Mouse (Mus musculus): ENCODE measurements at regions not wholly inside any gene's neighbourhood (a gene's known extent, or its start where the extent isn't known, plus 50 kb on each side); places are given as distances from the start of the nearest gene placed in this dataset.
A peak's percentile ranks its signal among the peaks of the same experiment; 100 is the strongest.

DNA sequence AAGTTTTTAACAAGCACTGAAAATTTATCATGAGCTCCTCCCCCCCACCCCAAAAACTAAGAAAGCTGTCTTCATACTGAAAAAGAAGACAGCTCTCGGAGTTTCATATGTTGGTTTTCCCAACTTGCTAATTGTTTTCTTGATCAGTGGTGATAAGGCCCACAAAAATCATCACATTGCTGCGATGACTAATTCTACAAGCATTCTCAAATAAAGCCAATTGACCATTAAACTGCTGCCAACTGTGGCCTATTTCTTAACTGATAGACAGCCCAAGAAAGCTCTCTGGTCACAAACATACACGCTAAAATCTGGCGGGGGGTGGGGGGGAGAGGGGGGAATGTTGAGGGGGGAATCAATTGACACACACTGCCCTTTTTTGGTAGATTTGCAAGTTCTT lies 345.0 kb upstream of the Acvr2a start:
- H3K27me3 ChIP-seq (replicated peaks; ENCODE audit: insufficient read depth, low read length), result no peaks in the 10 kb centered on the region
- no peaks in the 10 kb centered on the region for H3K9me3 ChIP-seq (ENCODE audit: low read length)
- H3K36me3 ChIP-seq (ENCODE audit: insufficient read depth, low read length), result no peaks in the 10 kb centered on the region
- no peak overlapping the region for H3K27ac ChIP-seq (ENCODE audit: low read length)
- no peak overlapping the region for H3K4me3 ChIP-seq (ENCODE audit: low read depth, low read length)
- no peak overlapping the region for H3K4me2 ChIP-seq (replicated peaks; ENCODE audit: low read depth, low read length)
- TF ChIP-seq EP300 (IDR thresholded peaks at IDR 0.05), result no peak
- no peak for TF ChIP-seq CTCF (IDR thresholded peaks at IDR 0.05)
- ATAC-seq, result no peak
- H3K9ac ChIP-seq (replicated peaks; ENCODE audit: low read depth), result no peak overlapping the region
- H3K4me1 ChIP-seq (ENCODE audit: insufficient read depth, low read depth, low read length), result no peaks in the 10 kb centered on the region
- WGBS, result 59% methylated on average over 4 of the region's 4 CpGs
- no peak for DNase-seq (ENCODE audit: low spot score)

DNA sequence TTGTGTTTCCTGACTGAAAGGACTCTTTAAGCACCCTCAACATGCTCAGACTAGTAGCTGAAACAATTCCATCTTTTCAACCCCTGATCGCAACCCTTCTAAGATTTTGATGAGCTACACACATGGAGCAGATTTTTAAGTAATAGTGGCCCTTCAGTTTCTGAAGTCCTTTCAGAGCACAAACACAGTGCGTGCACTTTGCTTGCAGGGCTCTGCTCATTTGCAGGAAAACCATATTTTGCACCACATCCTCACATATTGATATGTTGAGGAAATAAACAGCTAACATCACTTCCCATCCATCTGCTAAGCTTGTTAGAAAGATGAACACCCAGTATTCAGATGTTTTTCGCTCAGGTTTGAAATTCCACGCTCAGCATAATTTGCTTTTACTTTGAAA lies 344.6 kb upstream of the Acvr2a start:
- no peak overlapping the region for H3K9ac ChIP-seq (replicated peaks; ENCODE audit: low read depth)
- H3K27me3 ChIP-seq (replicated peaks; ENCODE audit: insufficient read depth, low read length), result no peaks in the 10 kb centered on the region
- H3K36me3 ChIP-seq (ENCODE audit: insufficient read depth, low read length), result no peaks in the 10 kb centered on the region
- WGBS, result 72% methylated on average over 4 of the region's 4 CpGs
- H3K4me3 ChIP-seq (ENCODE audit: low read depth, low read length), result no peak overlapping the region
- no peak for ATAC-seq
- no peak for TF ChIP-seq CTCF (IDR thresholded peaks at IDR 0.05)
- TF ChIP-seq EP300 (IDR thresholded peaks at IDR 0.05), result no peak
- no peaks in the 10 kb centered on the region for H3K4me1 ChIP-seq (ENCODE audit: insufficient read depth, low read depth, low read length)
- no peak for DNase-seq (ENCODE audit: low spot score)
- H3K9me3 ChIP-seq (ENCODE audit: low read length), result no peaks in the 10 kb centered on the region
- H3K4me2 ChIP-seq (replicated peaks; ENCODE audit: low read depth, low read length), result no peak overlapping the region
- no peak overlapping the region for H3K27ac ChIP-seq (ENCODE audit: low read length)

DNA sequence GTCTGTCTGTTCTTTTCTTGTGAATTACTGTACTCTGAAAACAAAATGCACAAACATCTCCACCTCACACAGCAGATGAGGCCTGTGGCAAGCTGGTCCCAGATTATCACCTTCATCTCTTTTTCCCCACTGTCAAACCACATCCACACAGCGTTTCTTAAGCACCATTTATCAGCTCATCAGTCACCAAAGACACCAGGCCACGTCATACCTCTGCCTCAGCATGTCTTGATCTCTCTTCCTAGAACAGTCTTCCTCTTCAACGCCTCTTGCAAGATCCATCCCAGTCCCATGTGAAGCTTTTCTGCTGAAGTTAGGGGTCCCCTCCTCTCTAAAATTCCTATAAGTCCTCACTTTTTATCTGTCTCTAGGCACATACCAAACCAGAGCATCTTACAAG lies 340.8 kb upstream of the Acvr2a start:
- no peaks in the 10 kb centered on the region for H3K36me3 ChIP-seq (ENCODE audit: insufficient read depth, low read length)
- H3K9ac ChIP-seq (replicated peaks; ENCODE audit: low read depth), result no peak overlapping the region
- H3K27ac ChIP-seq (ENCODE audit: low read length), result no peak overlapping the region
- 54% methylated on average over 3 of the region's 3 CpGs for WGBS
- H3K4me1 ChIP-seq (ENCODE audit: insufficient read depth, low read depth, low read length), result no peaks in the 10 kb centered on the region
- H3K27me3 ChIP-seq (replicated peaks; ENCODE audit: insufficient read depth, low read length), result no peaks in the 10 kb centered on the region
- TF ChIP-seq CTCF (IDR thresholded peaks at IDR 0.05), result no peak
- no peak for TF ChIP-seq EP300 (IDR thresholded peaks at IDR 0.05)
- H3K4me3 ChIP-seq (ENCODE audit: low read depth, low read length), result no peak overlapping the region
- DNase-seq (ENCODE audit: low spot score) (no peak), ATAC-seq (no peak)
- no peak overlapping the region for H3K4me2 ChIP-seq (replicated peaks; ENCODE audit: low read depth, low read length)
- H3K9me3 ChIP-seq (ENCODE audit: low read length), result no peaks in the 10 kb centered on the region

DNA sequence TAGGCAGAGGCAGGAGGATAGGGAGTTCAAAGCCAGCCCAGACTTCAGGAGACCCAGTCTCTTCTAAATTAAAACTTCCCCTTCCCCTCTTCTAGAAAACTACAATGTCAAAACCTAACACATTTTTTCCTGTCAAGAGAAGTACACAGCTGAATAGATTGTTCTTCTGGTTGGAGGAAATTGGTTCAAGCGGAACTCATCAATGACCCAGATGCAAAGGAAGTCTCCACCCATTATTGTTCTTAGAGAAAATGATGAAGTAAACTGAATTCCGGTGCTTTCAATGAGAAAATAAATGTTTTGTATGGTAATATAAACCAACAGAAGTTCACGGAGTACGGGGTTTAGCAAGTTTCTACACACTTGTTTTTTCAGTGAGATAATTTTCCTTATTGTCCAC lies 339.3 kb upstream of the Acvr2a start:
- Histone ChIP-seq H3K4me2 (replicated peaks; ENCODE audit: low read depth, low read length) (no peak overlapping the region), H3K36me3 (ENCODE audit: insufficient read depth, low read length) (no peaks in the 10 kb centered on the region), H3K27ac (ENCODE audit: low read length) (0 out of 2 replicates have a peak overlapping the region, but pooled peaks have one; percentile 20), H3K4me3 (ENCODE audit: low read depth, low read length) (no peak overlapping the region), H3K4me1 (ENCODE audit: insufficient read depth, low read depth, low read length) (no peaks in the 10 kb centered on the region), H3K9me3 (ENCODE audit: low read length) (no peaks in the 10 kb centered on the region), H3K9ac (replicated peaks; ENCODE audit: low read depth) (no peak overlapping the region), H3K27me3 (replicated peaks; ENCODE audit: insufficient read depth, low read length) (no peaks in the 10 kb centered on the region)
- no peak for TF ChIP-seq CTCF (IDR thresholded peaks at IDR 0.05)
- peak; percentile 86 for TF ChIP-seq EP300 (IDR thresholded peaks at IDR 0.05)
- peak; percentile 34 for DNase-seq (ENCODE audit: low spot score)
- peak; percentile 26 for ATAC-seq
- WGBS, result 69% methylated on average over 4 of the region's 4 CpGs

DNA sequence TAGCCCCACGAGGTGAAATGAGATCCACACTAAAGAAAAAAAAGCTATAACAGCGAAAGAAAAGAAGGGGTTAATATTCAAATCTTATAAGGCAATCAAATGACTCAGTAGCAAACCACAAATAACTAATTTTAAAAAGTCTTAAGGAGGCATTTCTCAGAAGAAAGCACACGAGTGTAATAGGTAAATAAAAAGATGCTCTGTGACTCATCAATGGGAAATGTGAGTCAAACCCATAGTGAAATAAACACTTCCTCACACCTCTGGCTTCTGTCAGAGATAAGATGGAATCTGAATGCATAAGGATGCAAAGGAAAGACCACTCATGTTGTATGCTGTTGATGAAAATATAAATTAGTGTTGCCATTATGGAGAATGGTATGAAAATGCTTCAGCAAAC lies 337.1 kb upstream of the Acvr2a start:
- H3K4me3 ChIP-seq (ENCODE audit: low read depth, low read length), result no peak overlapping the region
- no peaks in the 10 kb centered on the region for H3K4me1 ChIP-seq (ENCODE audit: insufficient read depth, low read depth, low read length)
- TF ChIP-seq EP300 (IDR thresholded peaks at IDR 0.05) (no peak), CTCF (IDR thresholded peaks at IDR 0.05) (no peak)
- H3K9me3 ChIP-seq (ENCODE audit: low read length), result no peaks in the 10 kb centered on the region
- 64% methylated on average over 3 of the region's 3 CpGs for WGBS
- H3K27me3 ChIP-seq (replicated peaks; ENCODE audit: insufficient read depth, low read length), result no peaks in the 10 kb centered on the region
- H3K9ac ChIP-seq (replicated peaks; ENCODE audit: low read depth), result no peak overlapping the region
- no peak overlapping the region for H3K27ac ChIP-seq (ENCODE audit: low read length)
- no peak for DNase-seq (ENCODE audit: low spot score)
- H3K36me3 ChIP-seq (ENCODE audit: insufficient read depth, low read length), result no peaks in the 10 kb centered on the region
- no peak for ATAC-seq
- no peak overlapping the region for H3K4me2 ChIP-seq (replicated peaks; ENCODE audit: low read depth, low read length)

DNA sequence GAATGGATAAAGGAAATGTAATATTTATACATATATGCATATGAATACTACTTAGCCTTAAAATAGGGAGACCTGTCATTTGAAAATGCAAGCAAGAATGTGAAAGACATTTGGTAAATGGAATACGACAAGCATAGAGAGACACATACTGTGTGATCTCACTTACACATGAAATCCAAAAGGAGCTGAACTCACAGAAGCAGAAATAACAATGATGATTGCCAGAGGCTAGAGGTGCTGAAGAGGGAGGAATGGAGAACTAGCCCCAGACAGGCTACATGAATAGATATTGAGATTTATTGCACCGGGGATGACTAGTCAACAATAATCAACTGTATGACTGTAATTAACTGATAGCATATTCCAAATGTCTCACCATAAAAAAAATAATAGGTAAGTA lies 336.6 kb upstream of the Acvr2a start:
- TF ChIP-seq CTCF (IDR thresholded peaks at IDR 0.05), result no peak
- no peak for TF ChIP-seq EP300 (IDR thresholded peaks at IDR 0.05)
- Histone ChIP-seq H3K27ac (ENCODE audit: low read length) (no peak overlapping the region), H3K36me3 (ENCODE audit: insufficient read depth, low read length) (no peaks in the 10 kb centered on the region), H3K27me3 (replicated peaks; ENCODE audit: insufficient read depth, low read length) (no peaks in the 10 kb centered on the region), H3K9ac (replicated peaks; ENCODE audit: low read depth) (no peak overlapping the region), H3K4me1 (ENCODE audit: insufficient read depth, low read depth, low read length) (no peaks in the 10 kb centered on the region), H3K4me2 (replicated peaks; ENCODE audit: low read depth, low read length) (no peak overlapping the region), H3K9me3 (ENCODE audit: low read length) (no peaks in the 10 kb centered on the region), H3K4me3 (ENCODE audit: low read depth, low read length) (no peak overlapping the region)
- ATAC-seq, result no peak
- DNase-seq (ENCODE audit: low spot score), result no peak
- 85% methylated on average over 2 of the region's 2 CpGs for WGBS

DNA sequence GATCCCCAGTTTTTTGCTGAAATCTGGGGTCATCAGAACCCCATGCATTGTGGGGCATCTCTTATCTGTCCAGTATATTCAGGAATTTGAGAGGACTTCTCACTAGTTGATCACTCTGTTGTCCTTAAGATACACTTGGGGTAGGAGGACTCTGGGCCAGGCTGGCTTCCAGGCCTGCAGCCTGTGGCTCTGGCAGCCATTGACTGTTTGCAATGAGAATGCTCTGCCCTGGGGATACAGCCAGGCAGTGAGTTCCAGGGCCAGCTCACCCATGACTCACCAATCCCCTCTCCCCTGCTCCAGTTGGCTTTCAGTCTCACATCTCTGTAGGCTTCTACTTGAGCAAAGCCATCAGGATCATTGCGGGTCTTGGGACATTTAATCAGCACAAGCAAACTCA lies 334.3 kb upstream of the Acvr2a start:
- Histone ChIP-seq H3K27ac (ENCODE audit: low read length) (no peak overlapping the region), H3K9ac (replicated peaks; ENCODE audit: low read depth) (no peak overlapping the region), H3K4me2 (replicated peaks; ENCODE audit: low read depth, low read length) (no peak overlapping the region), H3K36me3 (ENCODE audit: insufficient read depth, low read length) (no peaks in the 10 kb centered on the region), H3K9me3 (ENCODE audit: low read length) (no peaks in the 10 kb centered on the region), H3K4me3 (ENCODE audit: low read depth, low read length) (no peak overlapping the region), H3K4me1 (ENCODE audit: insufficient read depth, low read depth, low read length) (no peaks in the 10 kb centered on the region), H3K27me3 (replicated peaks; ENCODE audit: insufficient read depth, low read length) (no peaks in the 10 kb centered on the region)
- TF ChIP-seq CTCF (IDR thresholded peaks at IDR 0.05) (no peak), EP300 (IDR thresholded peaks at IDR 0.05) (no peak)
- ATAC-seq (no peak), DNase-seq (ENCODE audit: low spot score) (no peak)
- WGBS, result 100% methylated on average over 1 of the region's 1 CpGs
